Comparison of ENCODE assay signal across 24 mouse cellular contexts in the genomic region with DNA sequence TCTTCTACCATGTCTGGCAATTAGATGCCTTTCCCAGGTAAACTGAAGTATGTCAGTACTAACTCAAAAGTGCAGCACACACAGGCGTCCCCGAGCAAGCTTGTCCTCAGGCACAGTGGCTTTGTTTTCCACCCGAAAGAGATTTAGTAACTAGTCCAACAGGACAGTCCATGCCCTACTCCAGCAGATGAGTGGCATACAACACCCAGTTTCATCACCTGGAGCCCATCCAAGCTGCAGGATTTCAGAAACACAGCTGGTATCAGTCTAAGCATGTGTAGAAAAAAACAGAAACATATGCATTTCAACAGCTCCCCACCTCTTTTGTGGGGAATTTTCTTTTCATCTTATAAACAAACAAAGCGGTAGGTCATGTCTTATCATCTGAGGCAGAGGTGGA. TPM values are rescaled to one million over a fixed set of nuclear protein-coding genes. Genes with fewer than 3 reads are reported as not detected.
A peak's percentile ranks its signal among the peaks of the same experiment; 100 is the strongest.
DNase-seq lines count a peak whose midpoint lies in the region; ATAC-seq and TF ChIP-seq lines count a peak whose summit lies in the region.
"Had no signal": no experiment of that assay in that cellular context is flagged by ENCODE, and none has a peak within 500 bp of the region (broad histone marks: within the 10 kb centered on the region; RNA-seq: fewer than 3 reads in every experiment).

No protein-coding gene starts in this region.

- 0 out of 2 replicates have a peak overlapping the region, but pooled peaks have one; percentile 15 for H3K27ac ChIP-seq in heart, embryonic 12.5 days (ENCODE audit: poor library complexity, severe bottlenecking)
- H3K27ac ChIP-seq in lung, postnatal 0 days (ENCODE audit: low read length): no peak overlapping the region
- H3K27ac ChIP-seq: embryonic facial prominence, embryonic 12.5 days; hindbrain, embryonic 15.5 days; kidney, postnatal 0 days; limb, embryonic 10.5 days; liver, embryonic 12.5 days; lung, embryonic 15.5 days; midbrain, embryonic 13.5 days; stomach, postnatal 0 days had no signal

- WGBS in heart, embryonic 12.5 days: 62% methylated on average over 4 of the region's 4 CpGs
- WGBS in lung, postnatal 0 days: 67% methylated on average over 4 of the region's 4 CpGs

- ATAC-seq in heart, embryonic 12.5 days (ENCODE audit: insufficient number of reproducible peaks, low FRiP score): no peak
- peak; percentile 19; the same call in 1 of the 2 replicates for ATAC-seq in lung, postnatal 0 days
- ATAC-seq: forebrain, embryonic 14.5 days; liver, embryonic 12.5 days; midbrain, embryonic 13.5 days had no signal

- H3K4me3 ChIP-seq in heart, embryonic 12.5 days: no peak overlapping the region
- no peak overlapping the region for H3K4me3 ChIP-seq in lung, postnatal 0 days (ENCODE audit: low read depth, low read length)
- H3K4me3 ChIP-seq: embryonic facial prominence, embryonic 12.5 days; hindbrain, embryonic 15.5 days; limb, embryonic 10.5 days; liver, embryonic 12.5 days; lung, embryonic 15.5 days; megakaryocyte, embryonic 14.5 days; midbrain, embryonic 13.5 days had no signal

- peak; percentile 35 for DNase-seq in adrenal gland, adult 2 months
- no peak for DNase-seq in adrenal gland, adult 8-10 months
- DNase-seq in heart, adult 8-10 months (ENCODE audit: low spot score): no peak
- no peak for DNase-seq in lung, postnatal 0 days (ENCODE audit: low spot score)
- DNase-seq in lung, postnatal 10 days: no peak
- peak; percentile 85 for DNase-seq in gonadal fat pad, adult 2 months (ENCODE audit: low read depth)
- no peak for DNase-seq in thymus, postnatal 4 days
- DNase-seq: cerebellum, adult 18-20 months; cerebellum, postnatal 14 days; kidney, adult 2 months; thymus, adult 2 months had no signal

- TF ChIP-seq EP300 in lung, postnatal 0 days (IDR thresholded peaks at IDR 0.05): no peak

- H3K36me3 ChIP-seq in heart, embryonic 12.5 days: peaks cover 53% of the 10 kb centered on the region
- H3K36me3 ChIP-seq in lung, postnatal 0 days (ENCODE audit: insufficient read depth, low read length): peaks cover 7% of the 10 kb centered on the region; the same call in 1 of the 2 replicates
- H3K36me3 ChIP-seq: hindbrain, embryonic 15.5 days had no signal

- no peak for TF ChIP-seq CTCF in lung, postnatal 0 days (IDR thresholded peaks at IDR 0.05)

- H3K4me2 ChIP-seq in heart, embryonic 12.5 days: no peak overlapping the region
- H3K4me2 ChIP-seq in lung, postnatal 0 days (replicated peaks; ENCODE audit: low read depth, low read length): no peak overlapping the region
- H3K4me2 ChIP-seq: embryonic facial prominence, embryonic 12.5 days; hindbrain, embryonic 15.5 days; liver, embryonic 12.5 days; lung, embryonic 15.5 days; midbrain, embryonic 13.5 days had no signal

- no peak overlapping the region for H3K9ac ChIP-seq in heart, embryonic 12.5 days
- no peak overlapping the region for H3K9ac ChIP-seq in lung, postnatal 0 days (replicated peaks; ENCODE audit: low read depth)
- H3K9ac ChIP-seq: embryonic facial prominence, embryonic 12.5 days; hindbrain, embryonic 15.5 days; liver, embryonic 12.5 days; lung, embryonic 15.5 days; midbrain, embryonic 13.5 days had no signal

- no peaks in the 10 kb centered on the region for H3K9me3 ChIP-seq in heart, embryonic 12.5 days (replicated peaks)
- no peaks in the 10 kb centered on the region for H3K9me3 ChIP-seq in lung, postnatal 0 days (ENCODE audit: low read length)
- H3K9me3 ChIP-seq: embryonic facial prominence, embryonic 12.5 days; hindbrain, embryonic 15.5 days; limb, embryonic 10.5 days; liver, embryonic 12.5 days; lung, embryonic 15.5 days; megakaryocyte, embryonic 14.5 days; midbrain, embryonic 13.5 days had no signal

- H3K27me3 ChIP-seq in heart, embryonic 12.5 days (replicated peaks): no peaks in the 10 kb centered on the region
- H3K27me3 ChIP-seq in lung, postnatal 0 days (replicated peaks; ENCODE audit: insufficient read depth, low read length): no peaks in the 10 kb centered on the region
- H3K27me3 ChIP-seq: embryonic facial prominence, embryonic 12.5 days; hindbrain, embryonic 15.5 days; lung, embryonic 15.5 days; midbrain, embryonic 13.5 days had no signal

- peaks cover 66% of the 10 kb centered on the region for H3K4me1 ChIP-seq in heart, embryonic 12.5 days (replicated peaks)
- H3K4me1 ChIP-seq in lung, postnatal 0 days (ENCODE audit: insufficient read depth, low read depth, low read length): no peaks in the 10 kb centered on the region; the same call in 1 of the 2 replicates
- H3K4me1 ChIP-seq: embryonic facial prominence, embryonic 12.5 days; hindbrain, embryonic 15.5 days; limb, embryonic 10.5 days; liver, embryonic 12.5 days; megakaryocyte, embryonic 14.5 days; midbrain, embryonic 13.5 days had no signal

RNA-seq across cellular contexts. Expression of a gene that starts 13.5 kb away (rescaled TPM):
- total RNA-seq in adrenal gland, adult 2 months (2021): 10 to 100 TPM; 62.5 to 71.6 TPM
- polyA plus RNA-seq in adrenal gland, adult 2 months (2012; rRNA removed): 85.9 and 98.1 TPM in 2 replicates
- 10 to 100 TPM; 68.4 to 87.2 (median 83.9) TPM for total RNA-seq in adrenal gland, adult 8-10 months (2022)
- 37.6 and 39.7 TPM in 2 replicates for polyA plus RNA-seq in heart, embryonic 12.5 days (2016; fragmentation: Nextera tagmentation; extraction: Ambion mirVana)
- total RNA-seq in heart, adult 8-10 months (2022): 10 to 100 TPM; 68.5 to 92.9 (median 77.7) TPM
- polyA plus RNA-seq in lung, postnatal 0 days (2015; fragmentation: Nextera tagmentation; extraction: Ambion mirVana): 17.0 and 19.0 TPM in 2 replicates
- polyA plus RNA-seq in gonadal fat pad, adult 2 months (2012; rRNA removed): 51.5 and 59.0 TPM in 2 replicates

RNA-seq across cellular contexts. Expression of a gene that starts 51.7 kb away (rescaled TPM):
- 1 to 10 TPM; 3.6 to 4.1 TPM for total RNA-seq in adrenal gland, adult 2 months (2021)
- polyA plus RNA-seq in adrenal gland, adult 2 months (2012; rRNA removed): 2.0 and 6.1 TPM in 2 replicates
- 1 to 10 TPM; 2.5 to 5.9 (median 3.8) TPM for total RNA-seq in adrenal gland, adult 8-10 months (2022)
- polyA plus RNA-seq in heart, embryonic 12.5 days (2016; fragmentation: Nextera tagmentation; extraction: Ambion mirVana): 7.4 TPM in 2 replicates
- 1 to 10 TPM in 1 of 4 experiments, under 1 TPM in 3; 0.27 to 1.0 (median 0.89) TPM for total RNA-seq in heart, adult 8-10 months (2022)
- 5.1 and 6.5 TPM in 2 replicates for polyA plus RNA-seq in lung, postnatal 0 days (2015; fragmentation: Nextera tagmentation; extraction: Ambion mirVana)
- 3.3 and 3.4 TPM in 2 replicates for polyA plus RNA-seq in gonadal fat pad, adult 2 months (2012; rRNA removed)
- total RNA-seq: monocyte, adult 5-6 weeks; neutrophil, adult 5-6 weeks had no signal

Comparison
In these comparisons a context has a peak if more than half of its experiments do, and no peak if none do; other contexts are left out.
1. DNase-seq: peak in adrenal gland, adult 2 months (single experiment) and gonadal fat pad, adult 2 months (single experiment); none in adrenal gland, adult 8-10 months (single experiment), heart, adult 8-10 months (single experiment), lung, postnatal 0 days (single experiment), lung, postnatal 10 days (single experiment) and thymus, postnatal 4 days (single experiment).